Mouse (Mus musculus) midbrain, embryonic 16.5 days (tissue): ENCODE results near the gene Cdk12. TPM values are rescaled to one million over a fixed set of nuclear protein-coding genes. Genes with fewer than 3 reads are reported as not detected.

Experiments
- ATAC-seq: fragments of 200-750 bp; cut with Nextera tagmentation; 2 replicates; pipeline ENCODE4 v1.8.0; 2017; ENCODE audit warnings: moderate TSS enrichment
- H3K27ac ChIP-seq: fragments of 300-500 bp; sonication (generic); 2 replicates; pipeline ENCODE4 v1.5.1; 2014; ENCODE audit warnings: mild to moderate bottlenecking, low read length, mixed read lengths
- H3K27me3 ChIP-seq: fragments of 300-500 bp; sonication (generic); 2 replicates; pipeline ENCODE4 v1.6.1; 2014; ENCODE audit warnings: low read depth, low read length, mixed read lengths; ENCODE audit not compliant: control insufficient read depth, insufficient read depth
- H3K36me3 ChIP-seq: fragments of 300-500 bp; sonication (generic); 2 replicates; pipeline ENCODE4 v1.6.1; 2014; ENCODE audit warnings: mild to moderate bottlenecking, low read length, moderate library complexity, mixed read lengths; ENCODE audit not compliant: control insufficient read depth, insufficient read depth
- H3K4me1 ChIP-seq: fragments of 300-500 bp; sonication (generic); 2 replicates; pipeline ENCODE4 v1.6.1; 2014; ENCODE audit warnings: mild to moderate bottlenecking, low read length, mixed read lengths; ENCODE audit not compliant: control insufficient read depth, insufficient read depth
- H3K4me2 ChIP-seq: fragments of 300-500 bp; sonication (generic); 2 replicates; pipeline ENCODE4 v1.6.1; 2014; ENCODE audit warnings: mild to moderate bottlenecking, low read length, mixed read lengths
- H3K4me3 ChIP-seq: fragments of 300-500 bp; sonication (generic); 2 replicates; pipeline ENCODE4 v1.5.1; 2014; ENCODE audit warnings: low read depth, mild to moderate bottlenecking, low read length, moderate library complexity, mixed read lengths
- H3K9ac ChIP-seq: fragments of 300-500 bp; sonication (generic); 2 replicates; pipeline ENCODE4 v1.6.1; 2014; ENCODE audit warnings: low read depth, low read length, mixed read lengths
- H3K9me3 ChIP-seq: fragments of 300-500 bp; sonication (generic); replicated peaks from 2 replicates; pipeline ENCODE4 v1.6.1; 2014; ENCODE audit warnings: mild to moderate bottlenecking, low read length, mixed read lengths; ENCODE audit not compliant: control insufficient read depth, poor library complexity, severe bottlenecking
- WGBS: fragments of 180-500 bp; shearing (Covaris S2); extraction: QIAGEN DNeasy Blood & Tissue Kit; methylation state at CpG from one replicate; pipeline ENCODE4 v1.1.7; 2014; 5-methylcytosine and 5-hydroxymethylcytosine counted together
- polyA plus RNA-seq: library from polyadenylated mRNA; unstranded; fragments of >200 nt; fragmentation: Nextera tagmentation; extraction: Ambion mirVana; gene quantifications from 2 replicates; pipeline ENCODE4 v1.2.1, GENCODE M21; 2015

Cdk12 gene
- polyA plus RNA-seq, 1 experiment from 2014 or later = 6.9 TPM

DNA sequence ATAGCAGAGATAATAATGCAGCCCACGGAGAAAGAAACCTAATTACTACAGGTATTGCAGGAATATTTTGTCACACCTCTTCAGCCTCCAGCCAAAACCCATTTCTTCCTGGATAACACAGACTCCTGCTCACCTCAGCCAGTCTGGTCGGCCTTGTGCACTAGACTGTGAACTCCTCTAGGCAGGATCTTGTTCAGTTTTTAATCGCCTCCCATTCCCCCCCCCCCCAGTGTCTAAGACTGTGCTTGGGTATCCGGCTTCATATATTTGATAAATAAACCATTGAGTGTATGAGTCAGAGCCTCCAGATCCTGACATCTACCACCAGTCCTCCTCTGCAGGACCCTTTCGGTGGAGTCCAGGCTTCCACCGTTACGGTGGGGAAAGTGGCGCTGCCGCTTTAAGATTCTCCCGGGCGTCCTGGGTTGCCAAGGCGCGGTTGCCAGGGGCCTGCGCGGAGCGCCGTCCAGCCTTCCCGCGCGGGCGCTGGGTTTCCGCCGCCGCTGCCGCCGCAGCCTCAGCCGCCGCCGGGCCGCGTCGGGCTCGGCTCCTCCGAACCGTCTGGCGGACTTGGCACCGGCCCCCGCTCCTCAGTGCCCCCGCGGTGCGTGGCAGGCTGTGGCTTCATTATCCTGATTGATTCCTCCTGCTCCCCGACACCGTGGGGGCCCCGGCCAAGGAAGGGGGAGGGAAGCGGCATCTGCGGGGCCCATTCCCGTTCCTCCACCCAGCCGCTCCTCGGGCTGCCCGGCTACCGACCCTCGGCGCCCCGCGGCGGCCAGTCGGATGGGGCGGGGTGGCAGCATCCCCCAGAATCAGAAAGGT lies 91.5 kb downstream of the Cdk12 start:
- no peaks in the 10 kb centered on the region for H3K36me3 ChIP-seq
- peak; percentile 79 for ATAC-seq
- no peaks in the 10 kb centered on the region for H3K9me3 ChIP-seq
- H3K4me2 ChIP-seq = peak overlapping the region; percentile 90
- under 1% methylated on average over 53 of the region's 58 CpGs for WGBS
- peak overlapping the region; percentile 67; the same call in 1 of the 2 replicates for H3K27ac ChIP-seq
- H3K9ac ChIP-seq = peak overlapping the region; percentile 93
- H3K4me1 ChIP-seq = peaks cover 39% of the 10 kb centered on the region
- H3K4me3 ChIP-seq = peak overlapping the region; percentile 78
- peaks cover 8% of the 10 kb centered on the region for H3K27me3 ChIP-seq

DNA sequence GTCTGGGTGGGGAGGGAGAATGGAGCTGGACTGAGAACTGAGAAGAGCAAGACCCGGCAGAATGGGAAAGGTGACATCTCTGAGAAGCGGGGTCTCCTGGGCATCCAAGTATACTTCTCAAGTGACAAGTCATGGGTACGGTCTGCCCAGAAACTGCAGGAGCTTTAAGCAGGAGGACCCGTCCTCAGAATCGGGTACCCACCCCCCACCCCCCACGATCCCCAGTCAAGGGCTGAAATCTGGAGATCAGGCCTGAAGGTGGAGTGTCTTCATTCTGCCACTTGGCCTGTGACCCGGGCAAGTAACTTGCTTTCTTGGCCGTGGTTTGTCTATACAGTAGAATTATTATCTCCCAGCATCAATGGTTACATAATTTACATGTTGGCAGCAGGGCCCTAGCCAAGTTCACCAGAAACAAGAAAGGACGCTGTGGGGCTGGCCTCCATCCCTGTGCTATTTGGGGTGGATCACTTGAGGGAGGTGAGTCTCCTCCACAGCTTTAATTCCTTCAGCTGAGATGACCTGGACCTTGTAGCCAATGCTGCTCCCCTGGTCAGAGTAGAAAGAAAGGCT lies 92.2 kb downstream of the Cdk12 start:
- peak overlapping the region; percentile 93 for H3K9ac ChIP-seq
- no peaks in the 10 kb centered on the region for H3K36me3 ChIP-seq
- peak overlapping the region; percentile 67; the same call in 1 of the 2 replicates for H3K27ac ChIP-seq
- H3K4me2 ChIP-seq = peak overlapping the region; percentile 90
- H3K4me1 ChIP-seq = peaks cover 33% of the 10 kb centered on the region
- H3K4me3 ChIP-seq = peak overlapping the region; percentile 78
- no peaks in the 10 kb centered on the region for H3K9me3 ChIP-seq
- WGBS = 4% methylated on average over 9 of the region's 9 CpGs
- peak; percentile 19; the same call in 1 of the 2 replicates for ATAC-seq
- peaks cover 8% of the 10 kb centered on the region for H3K27me3 ChIP-seq

DNA sequence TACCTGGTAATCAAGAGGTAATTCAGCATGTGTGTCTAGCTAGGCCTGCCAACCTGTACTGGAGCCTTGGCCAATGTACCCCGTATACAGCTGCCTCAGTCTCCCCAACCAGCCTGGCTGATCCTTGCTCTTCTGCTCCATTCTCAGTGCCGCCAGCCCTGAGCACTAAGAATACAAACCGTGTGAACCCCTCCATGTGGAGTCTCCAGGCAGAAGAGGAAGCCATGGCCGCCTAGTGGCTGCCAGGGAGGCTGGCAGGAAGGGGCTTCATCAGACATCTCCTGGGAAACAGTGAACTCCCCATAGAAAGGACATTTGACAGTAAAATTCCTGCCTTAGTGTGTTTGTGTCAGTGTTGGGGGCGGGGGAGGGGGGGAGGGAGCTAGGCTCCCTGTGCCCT lies 93.4 kb downstream of the Cdk12 start:
- no peaks in the 10 kb centered on the region for H3K36me3 ChIP-seq
- 0 out of 2 replicates have a peak overlapping the region, but pooled peaks have one; percentile 11 for H3K9ac ChIP-seq
- H3K9me3 ChIP-seq = no peaks in the 10 kb centered on the region
- ATAC-seq = no peak
- 3% methylated on average over 5 of the region's 5 CpGs for WGBS
- no peak overlapping the region for H3K4me3 ChIP-seq
- H3K4me1 ChIP-seq = peaks cover 32% of the 10 kb centered on the region
- peaks cover 8% of the 10 kb centered on the region for H3K27me3 ChIP-seq
- no peak overlapping the region for H3K27ac ChIP-seq
- H3K4me2 ChIP-seq = peak overlapping the region; percentile 32; the same call in 1 of the 2 replicates

DNA sequence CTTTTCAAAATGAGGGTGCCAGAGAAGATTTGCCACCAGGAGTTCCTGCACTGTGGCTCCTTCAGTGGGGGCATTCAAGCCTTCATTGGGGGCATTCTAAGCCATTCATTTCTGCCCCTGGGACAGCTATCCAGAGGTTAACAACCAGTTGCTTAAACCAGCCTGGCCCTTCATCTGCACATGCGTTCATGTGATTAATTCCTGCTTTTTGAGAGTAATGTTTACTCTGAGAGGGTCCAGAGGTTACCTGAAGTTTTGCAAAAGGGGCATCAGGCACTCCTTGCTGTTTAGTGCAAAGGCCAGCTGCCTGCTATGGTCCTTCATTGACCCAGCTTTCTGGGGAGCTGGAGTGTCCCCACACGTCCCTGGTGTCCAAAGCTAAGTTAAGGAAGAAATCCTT lies 94.1 kb downstream of the Cdk12 start:
- no peak overlapping the region for H3K4me3 ChIP-seq
- ATAC-seq = no peak
- no peak overlapping the region for H3K4me2 ChIP-seq
- peaks cover 32% of the 10 kb centered on the region for H3K4me1 ChIP-seq
- 50% methylated on average over 2 of the region's 2 CpGs for WGBS
- H3K9me3 ChIP-seq = no peaks in the 10 kb centered on the region
- H3K9ac ChIP-seq = no peak overlapping the region
- no peaks in the 10 kb centered on the region for H3K36me3 ChIP-seq
- no peak overlapping the region for H3K27ac ChIP-seq
- H3K27me3 ChIP-seq = peaks cover 8% of the 10 kb centered on the region

DNA sequence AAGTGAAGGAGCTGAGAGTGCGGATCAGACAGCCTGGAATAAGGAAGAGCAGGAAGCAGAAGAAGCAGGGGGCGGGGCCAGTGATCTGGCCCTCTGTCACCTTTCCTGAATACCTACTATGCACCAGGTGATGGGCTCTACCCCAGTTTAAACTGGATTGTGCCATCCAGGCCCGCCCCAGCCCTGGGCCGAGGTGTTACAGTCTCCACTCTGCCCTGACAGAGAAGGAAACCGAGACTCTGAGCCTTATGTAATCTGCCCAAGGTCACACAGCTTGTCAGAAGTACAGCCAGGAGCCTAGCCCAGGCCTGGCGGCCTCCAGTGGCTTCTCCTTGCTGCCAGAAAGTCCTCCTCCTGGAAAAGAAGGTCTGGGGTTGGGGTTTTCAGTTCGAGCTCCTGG lies 94.9 kb downstream of the Cdk12 start:
- Histone ChIP-seq H3K9ac (0 out of 2 replicates have a peak overlapping the region, but pooled peaks have one; percentile 7), H3K4me1 (peaks cover 32% of the 10 kb centered on the region), H3K4me2 (no peak overlapping the region), H3K27ac (no peak overlapping the region), H3K36me3 (no peaks in the 10 kb centered on the region), H3K9me3 (no peaks in the 10 kb centered on the region), H3K4me3 (no peak overlapping the region), H3K27me3 (peaks cover 8% of the 10 kb centered on the region)
- 22% methylated on average over 7 of the region's 7 CpGs for WGBS
- ATAC-seq = no peak

DNA sequence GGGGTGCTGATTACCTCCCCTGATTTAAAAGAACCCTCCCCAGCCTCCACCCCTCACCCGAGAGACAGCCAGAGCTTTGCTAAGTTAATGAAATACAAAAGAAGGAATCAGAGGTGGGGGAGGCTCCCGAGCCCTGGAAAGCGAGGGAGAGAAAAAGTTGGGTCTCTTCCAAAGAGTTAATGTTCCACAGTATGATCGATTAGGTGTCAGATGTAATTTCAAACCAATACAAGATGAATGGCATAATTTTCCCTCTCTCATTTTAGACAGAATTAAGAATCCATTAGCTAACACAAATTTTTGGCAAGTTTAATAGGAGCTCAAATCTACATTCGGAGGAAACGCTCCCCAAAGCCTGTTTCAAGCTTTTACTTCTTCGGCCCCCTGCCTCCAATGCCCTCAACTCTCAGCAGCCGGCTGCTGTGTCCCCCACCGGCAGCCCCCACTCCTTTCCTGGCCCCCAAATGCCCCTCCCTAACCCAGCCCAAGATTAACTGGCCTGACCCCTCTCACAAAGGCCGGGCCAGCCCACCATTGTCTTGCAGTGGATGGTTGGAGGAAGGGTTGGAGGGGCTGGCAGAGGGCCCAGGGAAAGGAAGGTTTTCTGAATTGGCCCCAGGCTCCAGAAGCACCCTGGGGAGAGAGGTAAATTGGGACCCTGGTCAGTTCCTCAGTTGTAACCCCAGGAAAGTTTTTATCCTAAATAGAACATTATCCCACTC lies 95.8 kb downstream of the Cdk12 start:
- Histone ChIP-seq H3K27ac (no peak overlapping the region), H3K9me3 (no peaks in the 10 kb centered on the region), H3K4me1 (peaks cover 31% of the 10 kb centered on the region), H3K27me3 (peaks cover 8% of the 10 kb centered on the region), H3K9ac (no peak overlapping the region), H3K36me3 (no peaks in the 10 kb centered on the region), H3K4me3 (no peak overlapping the region), H3K4me2 (no peak overlapping the region)
- ATAC-seq = no peak
- 4% methylated on average over 10 of the region's 10 CpGs for WGBS

DNA sequence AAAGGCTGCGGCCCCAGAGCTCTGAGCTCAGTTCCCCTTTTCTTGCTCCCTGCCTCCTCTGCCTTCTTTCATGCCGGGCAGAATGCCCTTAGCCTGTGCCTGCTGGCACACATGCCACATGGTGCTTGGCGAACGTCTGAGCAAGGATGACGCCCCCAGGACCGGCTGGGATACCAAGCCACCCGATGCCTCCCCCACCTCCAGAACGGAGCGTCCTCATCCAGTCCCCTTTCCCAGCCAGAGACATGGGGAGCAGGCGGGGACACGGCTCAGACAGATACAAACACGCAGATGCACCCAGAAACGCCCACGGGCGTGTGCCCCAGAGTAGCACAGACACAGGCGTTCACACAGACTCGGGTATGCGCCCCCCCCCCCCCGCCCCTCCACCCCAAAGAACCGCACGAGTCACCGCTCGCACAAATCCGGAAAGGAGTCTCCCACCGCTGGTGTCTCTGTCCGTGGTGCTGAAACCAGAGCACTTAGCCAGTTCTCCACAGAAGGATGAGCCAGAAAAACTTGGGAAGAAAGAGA lies 111.0 kb downstream of the Cdk12 start:
- WGBS = 2% methylated on average over 25 of the region's 26 CpGs

DNA sequence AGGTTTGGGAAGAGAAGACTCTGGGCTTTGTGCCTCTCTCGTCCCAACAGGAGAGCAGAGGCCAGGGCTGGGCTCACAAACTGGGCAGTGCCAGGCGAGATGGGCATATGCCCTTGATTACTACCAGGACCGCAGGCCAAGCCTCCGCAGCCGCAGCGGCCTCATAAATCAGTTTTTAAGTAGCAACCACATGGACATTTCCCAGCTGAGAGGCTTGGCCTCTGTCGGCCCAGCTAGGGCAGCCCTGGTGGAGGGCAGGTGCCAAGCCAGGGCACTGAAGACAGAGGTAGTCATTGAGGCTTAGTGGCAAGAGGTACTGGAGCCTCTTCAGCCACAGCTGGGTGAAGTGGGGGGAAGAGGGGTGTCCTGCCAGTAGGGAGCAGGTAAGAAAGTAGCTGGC lies 114.6 kb downstream of the Cdk12 start:
- 3% methylated on average over 7 of the region's 7 CpGs for WGBS

More for the DNA sequence above, 111.0 kb downstream of the Cdk12 start:
- Histone ChIP-seq H3K4me2 (peak overlapping the region; percentile 26; the same call in 1 of the 2 replicates), H3K36me3 (no peaks in the 10 kb centered on the region), H3K9me3 (no peaks in the 10 kb centered on the region), H3K9ac (0 out of 2 replicates have a peak overlapping the region, but pooled peaks have one; percentile 26), H3K4me3 (no peak overlapping the region; the same call in 1 of the 2 replicates), H3K27ac (no peak overlapping the region), H3K27me3 (peaks cover 78% of the 10 kb centered on the region), H3K4me1 (peaks cover 4% of the 10 kb centered on the region; the same call in 1 of the 2 replicates)
- ATAC-seq = no peak; the same call in 1 of the 2 replicates

More for the DNA sequence above, 114.6 kb downstream of the Cdk12 start:
- Histone ChIP-seq H3K9me3 (no peaks in the 10 kb centered on the region), H3K9ac (no peak overlapping the region), H3K4me2 (no peak overlapping the region), H3K36me3 (no peaks in the 10 kb centered on the region), H3K27me3 (peaks cover 74% of the 10 kb centered on the region), H3K4me1 (peaks cover 4% of the 10 kb centered on the region; the same call in 1 of the 2 replicates), H3K27ac (no peak overlapping the region), H3K4me3 (no peak overlapping the region)
- ATAC-seq = no peak
